Comparison of ENCODE assay signal across 9 mouse cellular contexts in the genomic region with DNA sequence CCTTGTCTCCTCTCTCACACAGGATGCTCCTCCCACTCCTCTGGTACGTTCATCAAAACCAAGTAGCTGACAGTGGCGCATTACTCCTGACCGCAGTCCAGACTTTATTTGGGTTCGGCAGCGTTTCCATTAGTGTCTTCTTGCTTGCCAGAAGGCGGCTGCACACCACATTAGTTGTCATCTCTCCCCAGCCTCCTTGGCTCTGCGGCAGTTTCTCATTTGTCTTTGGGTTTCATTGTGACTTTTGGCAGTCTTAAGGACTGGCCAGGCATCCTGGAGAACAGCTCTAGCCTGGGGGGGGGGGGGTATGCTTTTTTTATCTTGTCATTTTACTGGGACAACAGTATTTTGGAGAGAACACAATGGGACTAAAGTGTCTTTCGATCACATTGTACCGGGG.
"Had no signal": no experiment of that assay in that cellular context is flagged by ENCODE, and none has a peak within 500 bp of the region (broad histone marks: within the 10 kb centered on the region; RNA-seq: fewer than 3 reads in every experiment).

No protein-coding gene starts in this region.

- H3K9ac ChIP-seq: liver, embryonic 15.5 days; midbrain, embryonic 13.5 days; neural tube, embryonic 12.5 days had no signal

- DNase-seq: kidney, adult 2 months; kidney, postnatal 25 days; thymus, postnatal 4 days had no signal

- H3K4me3 ChIP-seq: limb, embryonic 10.5 days; liver, embryonic 15.5 days; midbrain, embryonic 13.5 days; neural tube, embryonic 12.5 days had no signal

- ATAC-seq: intestine, embryonic 16.5 days; midbrain, embryonic 13.5 days had no signal

- H3K27me3 ChIP-seq: liver, embryonic 15.5 days; midbrain, embryonic 13.5 days; neural tube, embryonic 12.5 days had no signal

- H3K9me3 ChIP-seq: limb, embryonic 10.5 days; liver, embryonic 15.5 days; midbrain, embryonic 13.5 days; neural tube, embryonic 12.5 days had no signal

- H3K36me3 ChIP-seq: limb, embryonic 10.5 days; liver, embryonic 15.5 days; midbrain, embryonic 13.5 days; neural tube, embryonic 12.5 days had no signal

- H3K27ac ChIP-seq: limb, embryonic 10.5 days; liver, embryonic 15.5 days; midbrain, embryonic 13.5 days; neural tube, embryonic 12.5 days had no signal

- H3K4me1 ChIP-seq: limb, embryonic 10.5 days; liver, embryonic 15.5 days; midbrain, embryonic 13.5 days; neural tube, embryonic 12.5 days had no signal

- H3K4me2 ChIP-seq: liver, embryonic 11.5 days; liver, embryonic 15.5 days; midbrain, embryonic 13.5 days; neural tube, embryonic 12.5 days had no signal
